Mouse (Mus musculus) embryonic fibroblast, embryonic 13.5 days (primary cell): ENCODE measurements around the gene Prmt8.

Experiments
- CTCF ChIP-seq: IDR thresholded peaks from 2 replicates; pipeline ENCODE4 v1.5.1; 2011; ENCODE audit warnings: mild to moderate bottlenecking, control low read depth, low read length, moderate library complexity, borderline replicate concordance; ENCODE audit not compliant: insufficient read depth
- POLR2A ChIP-seq: IDR thresholded peaks from 2 replicates; pipeline ENCODE4 v1.6.1; 2011; ENCODE audit warnings: low read depth, mild to moderate bottlenecking, control low read depth, low read length, moderate library complexity

DNA sequence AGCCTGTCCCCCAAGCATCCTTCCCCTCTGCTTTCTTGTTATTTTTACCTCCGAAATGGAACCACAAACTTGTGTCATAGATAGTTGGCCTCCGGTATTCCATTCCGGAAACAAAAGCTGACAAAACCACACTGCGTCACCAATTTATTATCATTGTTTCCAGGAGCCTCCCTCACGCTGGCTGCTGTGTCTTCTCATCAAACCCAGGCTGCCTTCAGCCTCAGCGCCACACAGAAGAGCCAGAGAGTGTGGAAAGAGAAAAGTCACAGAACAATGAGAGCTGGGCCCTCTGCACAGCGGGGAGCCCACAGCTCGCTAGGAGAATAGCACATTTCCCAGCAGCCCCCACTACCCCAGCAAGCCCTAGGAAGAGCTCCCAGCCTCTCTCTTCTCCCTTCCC, 46.1 kb downstream of the Prmt8 start:
- no peak for TF ChIP-seq CTCF
- no peak for TF ChIP-seq POLR2A
